Mouse (Mus musculus): ENCODE measurements around the gene Ift43.
A peak's percentile ranks its signal among the peaks of the same experiment; 100 is the strongest.

The Ift43 gene

GRCm38 (mm10) chr12:86078553-86079201, 3.7 kb upstream of the Ift43 start, which contains the start of gene Tgfb3:
Gene Tgfb3 (minus strand): TSS chr12:86079041.
- DNase-seq = peak; percentile 37 to 46

GRCm38 (mm10) chr12:86079202-86079667, 3.1 kb upstream of the Ift43 start:
- peak; percentile 95 to 96 for DNase-seq

GRCm38 (mm10) chr12:86085873-86086272, 3.5 kb downstream of the Ift43 start:
- DNase-seq = peak in 1 of 2 experiments; percentile 32

- peak in 1 of 2 experiments; percentile 36 for DNase-seq
These were observed 4.2 kb downstream of the Ift43 start for GRCm38 (mm10) chr12:86086550-86086949.

- no peak for DNase-seq
These were observed 5.7 kb downstream of the Ift43 start for GRCm38 (mm10) chr12:86088042-86088441.

- no peak for DNase-seq
These were observed 8.4 kb downstream of the Ift43 start for GRCm38 (mm10) chr12:86090764-86091163.

GRCm38 (mm10) chr12:86091601-86092132, 9.3 kb downstream of the Ift43 start:
- DNase-seq = peak; percentile 62

DNA sequence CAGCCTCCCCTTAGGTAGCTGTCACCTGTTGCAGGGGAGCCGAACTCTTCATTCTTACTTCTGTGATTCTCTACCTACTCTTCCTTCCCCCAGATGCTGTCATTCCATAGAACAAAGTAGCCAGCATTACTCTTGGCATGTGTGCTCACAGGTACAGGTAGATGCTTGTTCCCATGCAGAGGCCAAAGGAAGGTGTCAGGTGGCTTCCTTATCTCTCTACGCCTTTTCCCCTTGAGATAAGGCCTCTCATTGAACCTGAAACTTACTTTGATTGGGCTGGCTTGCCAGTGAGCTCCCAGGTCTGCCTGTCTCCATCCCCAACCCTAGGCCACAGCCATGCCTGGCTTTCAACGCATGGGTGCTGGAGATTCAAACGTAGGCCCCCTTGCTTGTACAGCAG, 11.7 kb downstream of the Ift43 start:
- DNase-seq = no peak

GRCm38 (mm10) chr12:86095806-86096205, 13.5 kb downstream of the Ift43 start:
- no peak for DNase-seq

- DNase-seq = no peak
These were observed 15.4 kb downstream of the Ift43 start for GRCm38 (mm10) chr12:86097781-86098180.

DNA sequence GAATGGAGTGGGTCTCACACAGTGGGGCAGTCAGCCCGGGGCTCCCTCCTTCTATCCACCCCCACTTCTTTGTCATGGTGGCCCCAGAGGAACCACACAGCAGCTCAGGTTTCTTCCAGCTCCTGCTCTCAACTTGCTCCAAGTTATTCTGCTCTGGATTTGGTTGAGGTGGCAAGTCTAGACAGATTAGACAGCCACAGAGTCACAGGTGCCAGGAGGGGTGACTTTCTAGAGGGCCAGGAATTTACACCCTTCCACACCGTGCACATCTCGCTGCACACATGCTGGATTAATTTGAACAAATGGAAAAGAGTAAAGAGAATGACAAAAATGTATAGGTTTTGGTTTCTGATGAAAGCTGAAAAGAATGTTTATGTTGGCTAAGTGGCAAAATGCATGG, 18.4 kb downstream of the Ift43 start:
- no peak for DNase-seq

DNA sequence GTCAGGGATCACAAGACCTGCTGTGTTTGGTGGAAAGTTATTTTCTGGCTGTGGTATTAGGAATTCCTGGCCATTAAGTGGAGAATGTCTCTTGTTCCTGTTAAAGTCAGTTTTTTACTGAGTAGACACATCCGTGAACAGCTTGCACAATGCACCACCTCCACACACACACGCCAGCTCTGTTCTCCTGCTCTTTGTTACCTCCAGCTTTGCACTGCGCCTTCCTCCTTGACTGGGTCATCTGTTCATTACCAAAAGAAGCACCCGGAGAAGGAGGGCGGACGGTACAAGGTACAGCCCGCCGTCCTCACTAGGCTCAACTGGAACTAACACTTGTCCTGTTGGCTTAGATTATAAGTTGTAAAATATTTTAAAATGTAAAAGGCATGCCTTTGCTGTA, 20.3 kb downstream of the Ift43 start:
- DNase-seq = no peak

DNA sequence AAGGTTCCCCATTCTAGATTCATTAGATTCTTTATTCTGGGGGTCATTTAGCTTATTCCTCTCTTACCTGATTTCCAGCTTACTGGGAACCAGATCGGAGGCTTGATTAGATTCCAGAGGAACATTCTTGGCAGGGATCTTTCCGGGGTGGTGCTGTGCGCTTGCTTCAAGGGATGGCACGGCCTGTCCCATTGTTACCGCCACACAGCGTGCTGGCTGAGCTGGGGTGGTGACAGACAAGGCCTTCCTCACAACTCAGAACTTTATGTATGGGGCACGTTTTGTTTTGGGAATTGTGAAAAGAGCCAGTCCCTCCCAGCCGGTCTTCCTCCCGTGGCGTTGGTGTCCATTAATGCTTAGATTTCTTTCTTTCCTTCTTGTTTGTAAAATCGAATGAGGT, 21.1 kb downstream of the Ift43 start:
- DNase-seq = no peak

- no peak for DNase-seq
These were observed 21.5 kb downstream of the Ift43 start for GRCm38 (mm10) chr12:86103852-86104251.

DNA sequence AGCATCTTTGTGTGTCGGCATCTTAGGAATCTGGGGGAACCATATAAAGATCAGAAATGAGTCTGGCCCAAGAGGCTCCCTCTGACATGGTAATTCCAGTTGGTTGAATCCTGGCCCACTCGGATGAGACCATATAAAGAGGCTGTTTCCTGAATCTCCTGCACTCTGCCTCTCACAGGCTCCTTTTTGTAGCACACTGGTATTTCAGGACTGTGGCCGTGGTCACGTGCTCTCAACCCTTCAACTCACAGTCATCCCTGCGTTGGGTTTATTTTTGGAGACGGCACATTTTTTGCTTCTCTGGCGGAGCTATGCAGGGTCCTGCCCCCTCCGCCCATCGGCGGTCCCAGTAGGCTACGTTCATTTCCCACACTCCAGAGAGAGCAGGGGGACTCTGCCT, 22.0 kb downstream of the Ift43 start:
- DNase-seq = no peak

DNA sequence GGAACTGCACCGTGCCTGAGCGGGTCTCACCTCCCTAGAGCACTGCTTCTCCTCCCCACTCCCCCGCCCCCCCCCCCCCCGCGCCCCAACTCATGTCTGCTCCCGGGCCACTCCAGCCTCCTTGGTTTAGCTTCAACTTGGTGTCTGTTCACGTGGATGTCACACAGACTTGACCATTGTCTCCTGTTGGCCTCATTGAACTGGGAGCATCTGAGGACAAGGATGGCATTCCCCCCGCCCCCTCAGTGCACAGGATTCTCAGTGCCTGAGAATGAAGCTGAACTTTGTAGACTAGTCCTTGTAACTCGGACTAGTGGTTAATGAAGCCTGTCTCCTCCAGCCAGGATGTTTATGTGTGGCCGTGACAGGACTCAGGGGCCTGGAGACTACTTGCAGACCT, 23.2 kb downstream of the Ift43 start:
- no peak for DNase-seq

- no peak for DNase-seq
These were observed 23.7 kb downstream of the Ift43 start for GRCm38 (mm10) chr12:86106086-86106485.

DNA sequence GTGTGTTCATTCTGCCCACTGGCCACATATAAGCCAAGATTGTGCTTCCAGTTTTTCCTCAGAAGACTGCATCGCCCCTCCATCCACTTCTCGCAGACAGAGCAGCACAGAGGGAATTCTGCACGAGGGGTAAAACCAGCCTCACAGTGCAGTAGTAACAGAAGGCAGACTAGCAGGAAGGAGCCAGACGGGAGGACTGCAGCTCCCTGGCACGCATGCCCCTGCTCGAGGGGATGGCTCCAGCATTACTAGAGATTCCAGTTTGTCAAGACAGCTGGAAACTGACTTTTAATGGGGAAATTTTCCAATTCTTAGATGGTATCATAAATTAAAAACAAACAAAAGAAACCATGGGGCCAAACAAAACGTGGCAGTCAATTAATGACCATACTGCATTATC, 25.3 kb downstream of the Ift43 start:
- DNase-seq = no peak

GRCm38 (mm10) chr12:86109531-86109930, 27.2 kb downstream of the Ift43 start:
- DNase-seq = no peak

DNA sequence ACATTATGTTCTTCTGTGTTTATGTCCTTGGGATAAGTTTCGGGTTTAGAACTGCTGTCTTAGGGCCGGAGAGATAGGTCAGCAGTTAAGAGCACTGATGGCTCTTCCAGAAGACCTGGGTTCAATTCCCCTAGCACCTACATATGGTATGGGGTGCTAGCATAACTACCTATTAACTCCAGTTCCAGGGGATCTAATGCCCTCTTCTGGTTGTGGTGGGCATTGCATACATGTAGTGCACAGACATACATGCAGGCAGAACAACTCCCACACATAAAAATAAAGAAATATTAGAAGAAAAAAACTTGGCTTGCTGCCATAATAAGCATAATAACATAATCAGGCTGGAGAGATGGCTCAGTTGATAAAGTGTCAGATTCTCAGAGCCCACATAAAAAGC, 28.3 kb downstream of the Ift43 start:
- peak in 1 of 2 experiments; percentile 43 for DNase-seq

GRCm38 (mm10) chr12:86116295-86116835, 34.0 kb downstream of the Ift43 start:
- peak; percentile 35 to 44 for DNase-seq

- no peak for DNase-seq
These were observed 41.7 kb downstream of the Ift43 start for GRCm38 (mm10) chr12:86124016-86124415.

- DNase-seq = no peak
These were observed 45.8 kb downstream of the Ift43 start for GRCm38 (mm10) chr12:86128122-86128521.

DNA sequence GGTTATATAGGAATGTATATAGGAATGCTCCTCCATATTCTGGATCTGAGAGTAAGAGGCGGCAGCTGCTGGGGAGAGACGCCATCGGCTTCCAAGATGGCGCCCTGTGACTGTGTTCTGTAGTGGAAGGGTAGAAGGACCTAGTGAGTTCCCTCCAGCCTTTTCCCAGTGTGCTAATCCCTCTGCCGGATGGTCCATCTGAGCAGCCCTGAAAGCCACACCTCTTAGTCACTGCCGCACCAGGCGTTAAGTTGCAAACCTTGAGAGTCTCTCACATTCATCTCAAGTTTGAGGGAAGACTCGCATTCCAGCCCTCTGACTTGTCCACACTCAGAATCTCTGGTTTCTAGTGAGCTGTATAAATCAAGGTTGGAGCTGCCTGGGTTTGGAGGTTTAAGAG, 46.7 kb downstream of the Ift43 start:
- DNase-seq = no peak
